Mouse (Mus musculus): Measurements from ENCODE around the gene Cdk19. TPM values are rescaled to one million over a fixed set of nuclear protein-coding genes. Genes with fewer than 3 reads are reported as not detected.
"Not testable (repeated sequence)": the region's sequence is repeated elsewhere in the genome, so short reads cannot be mapped to it uniquely, and the experiment has no call there.

The Cdk19 gene
- 12.0 and 12.6 TPM in 2 replicates for polyA plus RNA-seq (2016; fragmentation: Nextera tagmentation; extraction: Ambion mirVana)

GRCm38 (mm10) chr10:40339351-40339964 is at the start of gene Cdk19:
Gene Cdk19, plus strand, starts transcription at chr10:40339564.
- Histone ChIP-seq H3K4me3 (no peak within 1 kb of the TSS), H3K9me3 (no peaks in the 10 kb centered on the region), H3K36me3 (no peaks in the 10 kb centered on the region), H3K9ac (replicated peaks) (no peak within 1 kb of the TSS), H3K4me2 (replicated peaks) (no peak within 1 kb of the TSS), H3K4me1 (no peaks in the 10 kb centered on the region), H3K27me3 (no peaks in the 10 kb centered on the region), H3K27ac (replicated peaks) (no peak within 1 kb of the TSS)
- WGBS = 46% methylated on average over 13 of the region's 13 CpGs
- ATAC-seq (ENCODE audit: low FRiP score, low read depth) = no peak

DNA sequence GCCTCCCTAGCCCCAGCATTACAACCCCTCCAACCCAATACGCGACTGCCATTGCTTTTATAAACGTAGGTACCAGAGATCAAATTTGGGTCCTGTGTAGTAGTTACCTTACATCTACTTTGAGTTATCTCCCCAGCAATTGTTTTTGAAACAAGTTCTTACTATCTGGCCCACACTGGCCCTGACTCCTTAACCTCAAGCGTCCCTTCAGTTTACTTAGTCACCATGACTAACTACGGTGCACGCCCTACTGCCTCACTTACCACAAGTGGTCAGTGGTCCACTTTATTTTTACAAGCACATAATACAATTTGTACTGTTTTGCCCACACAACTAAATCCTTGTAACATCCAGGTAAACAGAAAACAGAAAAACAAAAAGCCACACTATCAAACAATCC is 46.7 kb upstream of the Cdk19 start:
- ATAC-seq (ENCODE audit: low FRiP score, low read depth) = no peak
- Histone ChIP-seq H3K4me2 (replicated peaks) (no peak overlapping the region), H3K4me1 (peaks cover 2% of the 10 kb centered on the region; the same call in 1 of the 2 replicates), H3K27ac (replicated peaks) (no peak overlapping the region), H3K36me3 (peaks cover 31% of the 10 kb centered on the region), H3K4me3 (no peak overlapping the region), H3K9ac (replicated peaks) (no peak overlapping the region), H3K27me3 (no peaks in the 10 kb centered on the region), H3K9me3 (no peaks in the 10 kb centered on the region)
- 94% methylated on average over 6 of the region's 6 CpGs for WGBS

- Histone ChIP-seq H3K27me3 (no peaks in the 10 kb centered on the region), H3K9ac (replicated peaks) (peak overlapping the region; percentile 99), H3K4me1 (peaks cover 18% of the 10 kb centered on the region), H3K4me2 (replicated peaks) (peak overlapping the region; percentile 67), H3K27ac (replicated peaks) (peak overlapping the region; percentile 89), H3K4me3 (peak overlapping the region; percentile 100), H3K36me3 (no peaks in the 10 kb centered on the region), H3K9me3 (no peaks in the 10 kb centered on the region)
- WGBS = under 1% methylated on average over 36 of the region's 36 CpGs
- peak; percentile 78 for ATAC-seq (ENCODE audit: low FRiP score, low read depth)
Observed at GRCm38 (mm10) chr10:40300648-40301171, 38.7 kb upstream of the Cdk19 start.

- H3K4me2 ChIP-seq (replicated peaks) = peak overlapping the region; percentile 67
- not testable (repeated sequence) for H3K9me3 ChIP-seq, H3K27me3 ChIP-seq, H3K36me3 ChIP-seq
- H3K4me1 ChIP-seq = peaks cover 18% of the 10 kb centered on the region
- peak overlapping the region; percentile 100 for H3K4me3 ChIP-seq
- ATAC-seq (ENCODE audit: low FRiP score, low read depth) = peak; percentile 36
- peak overlapping the region; percentile 99 for H3K9ac ChIP-seq (replicated peaks)
- WGBS = under 1% methylated on average over 48 of the region's 91 CpGs
- peak overlapping the region; percentile 89 for H3K27ac ChIP-seq (replicated peaks)
Observed at GRCm38 (mm10) chr10:40301181-40302075, 37.9 kb upstream of the Cdk19 start.

DNA sequence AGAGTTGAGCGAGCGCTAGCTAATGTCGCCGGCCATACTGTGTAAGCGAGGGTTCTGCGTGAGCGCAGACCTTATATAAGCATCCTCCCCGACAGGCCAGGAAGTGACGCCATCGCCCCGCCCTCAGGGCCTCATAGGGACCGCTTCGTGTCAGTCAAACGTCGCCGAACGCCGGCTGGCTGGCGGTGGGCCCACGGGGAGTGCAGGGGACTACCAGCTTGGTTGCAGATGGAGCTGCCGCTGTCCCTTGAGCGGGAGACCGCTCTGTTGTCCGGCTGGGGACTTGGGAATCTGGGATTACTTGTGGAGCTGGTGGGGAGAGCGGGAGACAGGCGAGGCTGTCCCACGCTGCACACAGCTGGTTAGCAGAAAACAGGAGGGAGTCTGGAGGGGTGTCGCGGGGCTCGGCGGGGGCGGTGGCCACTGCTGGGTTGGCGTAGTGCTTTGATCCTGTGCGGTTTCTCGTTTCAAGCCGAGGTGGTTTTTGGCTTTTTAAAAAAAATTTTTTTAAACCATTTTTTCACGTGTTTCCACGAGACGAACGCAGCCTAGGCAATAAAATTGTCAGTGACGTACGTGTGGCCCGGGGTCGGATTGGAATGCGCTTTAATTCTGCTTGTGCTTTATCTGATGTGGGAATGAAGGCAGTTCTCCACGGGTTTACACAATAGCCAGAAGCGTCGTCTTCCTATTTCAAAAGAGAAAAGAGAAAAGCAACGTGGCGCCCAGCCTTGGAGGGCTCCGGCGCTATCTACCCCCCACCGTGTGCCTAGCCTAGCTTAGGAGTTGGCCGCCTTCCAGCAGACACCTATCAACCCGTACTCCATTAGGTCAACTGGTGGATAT is 37.0 kb upstream of the Cdk19 start, which contains the start of gene Amd1:
Gene Amd1, minus strand, starts transcription at position 47 of the 846 bp plus-strand sequence.
- WGBS = under 1% methylated on average over 55 of the region's 55 CpGs
- H3K4me2 ChIP-seq (replicated peaks) = peak within 1 kb of the TSS; percentile 69

DNA sequence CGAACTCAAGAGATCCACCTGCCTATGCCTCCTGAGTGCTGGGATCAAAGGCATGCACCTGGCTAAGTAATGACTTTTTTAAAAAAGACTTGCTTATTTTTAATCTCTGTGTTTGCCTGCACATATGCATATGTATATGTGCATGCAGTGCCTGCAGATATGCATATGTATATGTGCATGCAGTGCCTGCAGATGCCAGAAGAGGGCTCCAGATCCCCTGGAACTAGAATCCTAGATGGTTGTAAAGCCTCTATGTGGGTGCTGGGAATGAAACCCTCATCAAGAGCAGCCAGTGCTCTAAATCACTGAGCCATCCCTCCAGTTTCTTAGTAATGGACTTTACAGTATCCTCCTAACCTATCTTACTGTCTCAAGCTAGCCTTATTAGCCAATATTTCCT is 33.4 kb upstream of the Cdk19 start:
- no peak overlapping the region for H3K4me2 ChIP-seq (replicated peaks)
- H3K9me3 ChIP-seq = no peaks in the 10 kb centered on the region; the same call in 1 of the 2 replicates
- H3K36me3 ChIP-seq = no peaks in the 10 kb centered on the region
- 97% methylated on average over 1 of the region's 1 CpGs for WGBS
- no peak for ATAC-seq (ENCODE audit: low FRiP score, low read depth)
- no peak overlapping the region for H3K27ac ChIP-seq (replicated peaks)
- H3K9ac ChIP-seq (replicated peaks) = no peak overlapping the region
- no peaks in the 10 kb centered on the region for H3K4me1 ChIP-seq
- H3K4me3 ChIP-seq = no peak overlapping the region
- H3K27me3 ChIP-seq = no peaks in the 10 kb centered on the region

More for the DNA sequence above, 37.0 kb upstream of the Cdk19 start, which contains the start of gene Amd1:
- H3K9me3 ChIP-seq = no peaks in the 10 kb centered on the region; the same call in 1 of the 2 replicates
- H3K36me3 ChIP-seq = no peaks in the 10 kb centered on the region
- peak within 1 kb of the TSS; percentile 99 for H3K9ac ChIP-seq (replicated peaks)
- peaks cover 18% of the 10 kb centered on the region for H3K4me1 ChIP-seq
- peak within 1 kb of the TSS; percentile 99 for H3K27ac ChIP-seq (replicated peaks)
- peak within 1 kb of the TSS; percentile 100 for H3K4me3 ChIP-seq
- peak; percentile 97 for ATAC-seq (ENCODE audit: low FRiP score, low read depth)
- no peaks in the 10 kb centered on the region for H3K27me3 ChIP-seq

- Histone ChIP-seq H3K4me2 (replicated peaks) (no peak overlapping the region), H3K9me3 (no peaks in the 10 kb centered on the region; the same call in 1 of the 2 replicates), H3K9ac (replicated peaks) (no peak overlapping the region), H3K4me3 (no peak overlapping the region), H3K27me3 (no peaks in the 10 kb centered on the region), H3K4me1 (no peaks in the 10 kb centered on the region), H3K36me3 (no peaks in the 10 kb centered on the region), H3K27ac (replicated peaks) (no peak overlapping the region)
- ATAC-seq (ENCODE audit: low FRiP score, low read depth) = no peak
- WGBS = 62% methylated on average over 4 of the region's 4 CpGs
Observed at GRCm38 (mm10) chr10:40307826-40308583, 31.4 kb upstream of the Cdk19 start.

GRCm38 (mm10) chr10:40309884-40310635 is 29.3 kb upstream of the Cdk19 start:
- no peaks in the 10 kb centered on the region for H3K4me1 ChIP-seq
- ATAC-seq (ENCODE audit: low FRiP score, low read depth) = no peak; the same call in 1 of the 2 replicates
- no peak overlapping the region for H3K9ac ChIP-seq (replicated peaks)
- H3K27ac ChIP-seq (replicated peaks) = no peak overlapping the region
- H3K9me3 ChIP-seq = no peaks in the 10 kb centered on the region; the same call in 1 of the 2 replicates
- H3K36me3 ChIP-seq = no peaks in the 10 kb centered on the region
- no peaks in the 10 kb centered on the region for H3K27me3 ChIP-seq
- H3K4me2 ChIP-seq (replicated peaks) = no peak overlapping the region
- H3K4me3 ChIP-seq = no peak overlapping the region
- 50% methylated on average over 6 of the region's 6 CpGs for WGBS

- H3K4me2 ChIP-seq (replicated peaks) = no peak overlapping the region
- ATAC-seq (ENCODE audit: low FRiP score, low read depth) = no peak
- no peak overlapping the region for H3K4me3 ChIP-seq
- no peaks in the 10 kb centered on the region for H3K36me3 ChIP-seq
- H3K9me3 ChIP-seq = no peaks in the 10 kb centered on the region
- WGBS = 85% methylated on average over 4 of the region's 4 CpGs
- no peaks in the 10 kb centered on the region for H3K4me1 ChIP-seq
- H3K27me3 ChIP-seq = no peaks in the 10 kb centered on the region
- H3K9ac ChIP-seq (replicated peaks) = no peak overlapping the region
- H3K27ac ChIP-seq (replicated peaks) = no peak overlapping the region
Observed at GRCm38 (mm10) chr10:40312781-40313180, 26.6 kb upstream of the Cdk19 start.

- no peaks in the 10 kb centered on the region for H3K4me1 ChIP-seq
- no peaks in the 10 kb centered on the region for H3K27me3 ChIP-seq
- no peak overlapping the region for H3K9ac ChIP-seq (replicated peaks)
- H3K4me3 ChIP-seq = no peak overlapping the region
- ATAC-seq (ENCODE audit: low FRiP score, low read depth) = no peak
- H3K27ac ChIP-seq (replicated peaks) = no peak overlapping the region
- H3K9me3 ChIP-seq = 0 out of 2 replicates have a peak, but pooled peaks cover 2% of the 10 kb centered on the region
- no peak overlapping the region for H3K4me2 ChIP-seq (replicated peaks)
- no peaks in the 10 kb centered on the region for H3K36me3 ChIP-seq
- WGBS = 70% methylated on average over 7 of the region's 7 CpGs
Observed at GRCm38 (mm10) chr10:40316841-40317585, 22.4 kb upstream of the Cdk19 start.
